Mouse (Mus musculus): ENCODE measurements at regions not wholly inside any gene's neighbourhood (a gene's known extent, or its start where the extent isn't known, plus 50 kb on each side); places are given as distances from the start of the nearest gene placed in this dataset.

DNA sequence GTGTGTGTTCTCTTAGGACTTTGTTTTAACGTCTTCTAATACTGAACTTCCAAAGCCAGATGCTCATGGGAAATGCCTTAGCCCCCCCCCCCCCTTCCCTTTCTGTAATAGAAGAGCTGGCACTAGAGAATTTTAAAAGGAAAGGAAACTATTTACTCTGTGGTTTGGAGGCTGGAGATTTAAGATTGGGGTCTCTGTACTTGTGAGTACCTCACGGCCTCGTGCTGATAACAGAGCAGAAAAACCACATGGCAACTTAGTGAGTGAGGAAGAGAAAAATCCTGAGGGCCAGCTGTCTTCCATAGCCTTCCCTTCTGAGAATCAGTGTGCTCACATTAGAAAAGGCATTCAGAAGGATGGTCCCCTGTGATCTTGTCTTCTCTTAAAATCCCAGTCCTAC is 210.6 kb downstream of the Ibtk start:
- DNase-seq (ENCODE audit: low read depth, low spot score), result no peak
- WGBS, result 73% methylated on average over 3 of the region's 3 CpGs

DNA sequence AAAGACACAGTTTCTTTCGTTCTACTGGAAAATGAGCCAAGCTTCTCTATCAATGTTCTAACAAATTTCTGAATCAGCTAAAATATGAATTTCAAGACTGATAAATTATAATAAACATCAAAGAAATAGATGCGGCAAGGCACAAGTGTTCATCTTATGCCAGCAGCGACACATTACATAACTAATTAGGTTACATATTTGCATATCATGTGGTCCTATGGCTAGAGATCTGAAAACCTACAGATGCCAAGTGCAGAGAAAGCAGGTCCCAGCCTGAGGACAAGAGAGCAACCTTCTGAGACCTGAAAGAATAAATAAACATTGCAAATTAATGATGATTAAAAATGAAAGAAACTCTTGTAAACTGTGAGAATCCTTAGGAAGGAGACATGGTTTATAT is 201.3 kb upstream of the Tent5a start:
- DNase-seq (ENCODE audit: low read depth, low spot score), result no peak
- WGBS, result 93% methylated on average over 3 of the region's 3 CpGs

DNA sequence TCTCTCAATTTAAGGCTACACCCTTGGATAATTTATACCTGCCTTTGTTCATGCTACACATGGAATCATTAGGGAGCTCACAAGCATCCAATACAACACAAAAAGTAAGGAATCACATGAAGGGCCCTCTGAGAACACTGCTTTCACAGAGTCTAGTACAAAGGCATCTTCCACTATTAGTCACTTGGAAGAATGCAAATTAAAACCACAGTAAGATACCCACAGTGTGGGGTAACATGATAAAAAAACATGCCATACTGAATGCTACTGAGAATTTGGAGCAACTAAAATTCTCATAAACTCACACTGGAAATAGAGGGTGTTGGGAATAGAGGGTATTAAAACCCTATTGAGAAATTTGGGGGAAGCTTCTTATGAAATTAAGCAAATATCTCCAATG is 197.6 kb upstream of the Tent5a start:
- no peak for DNase-seq (ENCODE audit: low read depth, low spot score)

DNA sequence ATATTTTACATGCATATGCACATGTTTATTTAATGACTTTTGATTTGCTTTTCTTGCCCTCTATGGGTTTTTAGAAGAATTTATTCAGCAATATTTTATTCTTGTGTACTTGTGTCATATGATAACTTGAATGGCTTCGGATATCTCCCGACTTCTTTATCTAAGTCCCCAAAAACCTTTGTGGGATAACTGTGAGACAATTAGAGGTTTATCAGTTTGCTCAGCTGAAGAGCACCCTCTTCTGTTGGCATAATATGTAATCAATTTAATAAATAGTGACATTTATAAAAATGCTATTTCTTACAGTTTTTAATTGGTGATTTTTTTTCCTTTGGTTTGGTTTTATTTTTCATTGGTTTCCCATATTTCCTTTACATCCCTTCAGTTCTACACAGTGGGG is 194.2 kb upstream of the Tent5a start:
- WGBS, result 75% methylated on average over 2 of the region's 2 CpGs
- DNase-seq (ENCODE audit: low read depth, low spot score), result no peak

DNA sequence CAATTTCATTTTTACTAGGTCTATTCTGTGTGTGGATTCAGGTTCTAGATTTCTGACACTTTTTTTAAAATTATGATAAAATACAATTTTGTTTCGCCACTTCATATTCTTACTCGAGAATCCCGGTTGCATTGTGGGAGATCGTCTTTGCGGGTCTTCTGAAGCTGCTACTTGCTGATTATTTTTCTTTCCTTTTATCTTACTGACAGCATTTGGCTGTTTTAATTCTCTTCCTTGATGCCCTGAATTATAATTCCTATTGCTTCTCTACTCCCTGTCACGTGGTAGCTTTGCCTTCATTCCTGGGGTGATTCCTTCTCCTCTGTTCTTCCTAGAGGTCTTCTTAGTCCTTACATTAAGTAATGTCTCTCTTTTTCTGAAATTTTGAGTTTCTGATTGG is 193.8 kb upstream of the Tent5a start:
- 91% methylated on average over 6 of the region's 6 CpGs for WGBS
- DNase-seq (ENCODE audit: low read depth, low spot score), result no peak

DNA sequence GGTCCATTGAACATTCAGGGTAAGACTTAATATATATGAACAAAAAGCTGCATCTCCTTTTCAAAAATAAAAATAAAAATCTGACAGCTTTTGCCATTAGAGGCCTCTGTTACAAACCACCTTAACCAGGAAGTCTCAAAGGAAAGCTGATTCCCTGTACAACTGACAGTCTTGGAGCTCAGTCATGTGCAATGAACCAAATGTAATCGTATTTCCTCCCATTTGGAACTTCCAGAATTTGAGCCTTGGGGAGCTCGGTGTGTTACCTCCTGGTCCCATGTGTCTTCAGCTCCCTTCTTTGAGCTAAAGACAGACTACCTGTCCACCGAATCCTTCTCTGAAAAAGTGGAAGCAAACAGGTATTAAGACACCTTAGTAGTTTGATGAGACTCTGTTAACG is 171.9 kb upstream of the Tent5a start:
- WGBS, result 90% methylated on average over 4 of the region's 4 CpGs
- no peak for DNase-seq (ENCODE audit: low read depth, low spot score)

DNA sequence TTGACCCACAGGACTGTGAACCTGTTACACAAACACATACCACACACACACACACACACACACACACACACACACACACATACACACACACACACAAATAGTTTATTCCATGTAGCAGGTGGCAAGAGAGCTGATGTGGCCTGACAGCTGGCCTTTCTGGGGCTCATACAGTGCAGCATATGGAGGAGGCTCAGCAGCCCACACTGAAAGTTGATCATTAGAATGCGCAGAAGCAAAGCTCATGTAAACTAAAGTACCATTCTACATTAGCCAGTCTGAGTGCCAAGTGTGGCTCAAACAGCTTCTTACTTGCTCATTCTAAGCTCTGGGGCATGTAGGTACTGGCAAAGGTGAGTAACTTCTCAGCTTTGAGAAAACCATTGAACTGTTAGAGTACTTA is 170.2 kb upstream of the Tent5a start:
- DNase-seq (ENCODE audit: low read depth, low spot score), result no peak
- 87% methylated on average over 1 of the region's 1 CpGs for whole genome bisulfite sequencing

DNA sequence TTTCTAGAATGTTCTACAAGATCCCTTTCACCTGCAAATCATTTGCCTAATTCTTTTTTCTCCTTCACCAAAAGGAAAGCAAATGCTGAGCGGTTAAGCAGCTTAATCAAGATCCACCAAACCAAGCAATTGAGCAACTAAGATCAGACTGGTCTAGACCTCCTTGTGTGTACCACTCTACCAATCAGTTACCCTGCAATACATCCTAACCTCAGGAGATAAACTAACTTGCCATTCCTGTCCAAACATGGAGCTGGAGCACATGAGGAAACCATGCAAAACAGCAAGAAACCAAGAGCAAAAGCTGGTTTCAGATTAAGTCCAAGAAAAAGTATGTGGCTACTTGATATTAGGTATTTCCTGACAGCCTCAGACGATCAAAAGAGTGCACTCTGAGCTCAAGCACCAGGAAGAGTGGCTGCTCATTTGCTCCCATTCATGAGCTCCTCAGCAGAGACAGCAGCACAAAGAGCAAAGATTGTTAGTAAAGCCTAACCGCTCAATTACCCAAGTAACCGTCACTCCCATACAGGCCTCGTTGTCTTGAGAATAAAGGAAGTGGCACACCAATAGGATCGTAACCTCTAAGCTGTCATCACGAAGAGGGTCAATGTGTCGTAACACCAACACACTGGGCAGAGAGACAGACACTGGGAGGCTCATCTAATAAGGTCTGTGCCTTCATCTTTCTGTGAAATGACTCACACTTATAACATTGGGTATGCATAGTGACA is 169.5 kb upstream of the Tent5a start:
- 38% methylated on average over 8 of the region's 8 CpGs for WGBS
- DNase-seq (ENCODE audit: low read depth, low spot score), result no peak

DNA sequence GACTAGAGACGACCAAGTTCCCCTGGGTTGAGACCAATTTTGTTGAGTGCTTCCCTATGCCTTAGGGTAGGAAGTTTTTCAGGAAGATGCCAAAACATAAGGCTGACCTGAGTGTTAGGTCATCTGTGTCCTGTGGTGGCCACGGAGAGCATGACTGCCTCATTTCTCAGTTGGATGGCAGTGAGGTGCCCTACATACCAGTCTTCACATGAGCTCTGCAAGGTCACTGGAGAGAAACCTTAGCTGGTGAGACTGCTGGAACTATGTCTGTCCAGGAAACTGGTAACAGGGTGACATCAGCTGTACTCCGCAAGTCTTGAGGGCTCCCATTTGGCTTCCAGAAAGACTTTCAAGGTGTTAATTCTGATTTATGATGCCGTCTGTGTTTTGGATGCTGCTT is 167.9 kb upstream of the Tent5a start:
- no peak for DNase-seq (ENCODE audit: low read depth, low spot score)
- WGBS, result 88% methylated on average over 4 of the region's 4 CpGs

DNA sequence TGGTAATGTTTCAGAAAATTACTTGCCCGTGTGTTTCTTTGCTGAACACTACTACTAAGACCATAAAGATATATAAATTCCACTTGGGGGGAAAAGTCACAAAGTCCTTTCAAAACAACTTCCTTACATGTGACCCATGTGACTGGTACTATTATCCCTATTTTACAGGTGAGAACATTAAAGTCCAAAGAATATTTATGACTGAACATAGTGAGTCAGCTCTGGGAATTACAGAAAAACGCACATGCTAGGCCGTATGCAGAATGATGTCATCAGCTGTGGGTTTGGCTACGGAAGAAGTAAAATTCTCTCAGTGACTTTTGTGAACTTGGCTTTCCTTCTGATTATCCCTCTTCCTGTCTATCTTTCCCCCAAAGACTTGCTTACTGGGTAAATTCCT is 166.6 kb upstream of the Tent5a start:
- WGBS, result 24% methylated on average over 4 of the region's 4 CpGs
- no peak for DNase-seq (ENCODE audit: low read depth, low spot score)

DNA sequence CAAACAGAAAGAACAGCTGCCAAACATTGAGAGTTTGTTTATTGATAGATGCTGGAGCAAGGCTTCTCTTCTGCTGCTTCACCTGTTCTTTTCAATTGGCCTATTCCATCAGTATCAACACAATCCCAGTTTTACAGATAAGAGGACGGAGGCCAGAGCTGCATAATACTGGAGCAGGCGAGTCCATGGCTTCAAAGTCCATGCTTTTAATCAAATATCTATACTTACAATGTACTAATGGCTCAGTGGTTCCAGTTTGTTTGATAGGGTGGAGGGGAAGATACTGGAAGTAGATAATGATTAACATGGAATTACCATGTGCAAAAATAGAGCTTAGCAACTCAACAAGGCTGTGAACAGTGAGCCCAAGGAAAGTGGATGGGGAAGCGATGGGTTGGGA is 163.2 kb upstream of the Tent5a start:
- WGBS, result 39% methylated on average over 3 of the region's 3 CpGs
- no peak for DNase-seq (ENCODE audit: low read depth, low spot score)

DNA sequence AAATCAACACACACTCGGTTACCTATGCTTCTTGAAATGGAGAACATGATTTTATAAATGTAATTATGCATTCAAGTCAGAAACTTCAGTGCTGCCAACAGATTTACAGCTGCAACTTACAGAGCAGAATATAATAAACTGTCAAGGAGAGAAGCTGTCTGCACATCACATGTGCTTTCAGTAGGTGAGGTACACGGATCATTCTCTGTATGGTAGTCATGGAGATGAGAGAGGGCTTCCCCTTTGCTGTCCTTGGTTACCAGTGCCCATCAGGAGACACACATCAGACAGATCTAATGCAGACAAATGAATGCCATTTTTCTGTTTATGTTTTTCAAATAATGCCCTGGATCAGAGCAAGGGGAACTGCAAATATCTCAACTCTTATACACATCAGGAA is 160.8 kb upstream of the Tent5a start:
- 52% methylated on average over 2 of the region's 2 CpGs for WGBS
- DNase-seq (ENCODE audit: low read depth, low spot score), result no peak

DNA sequence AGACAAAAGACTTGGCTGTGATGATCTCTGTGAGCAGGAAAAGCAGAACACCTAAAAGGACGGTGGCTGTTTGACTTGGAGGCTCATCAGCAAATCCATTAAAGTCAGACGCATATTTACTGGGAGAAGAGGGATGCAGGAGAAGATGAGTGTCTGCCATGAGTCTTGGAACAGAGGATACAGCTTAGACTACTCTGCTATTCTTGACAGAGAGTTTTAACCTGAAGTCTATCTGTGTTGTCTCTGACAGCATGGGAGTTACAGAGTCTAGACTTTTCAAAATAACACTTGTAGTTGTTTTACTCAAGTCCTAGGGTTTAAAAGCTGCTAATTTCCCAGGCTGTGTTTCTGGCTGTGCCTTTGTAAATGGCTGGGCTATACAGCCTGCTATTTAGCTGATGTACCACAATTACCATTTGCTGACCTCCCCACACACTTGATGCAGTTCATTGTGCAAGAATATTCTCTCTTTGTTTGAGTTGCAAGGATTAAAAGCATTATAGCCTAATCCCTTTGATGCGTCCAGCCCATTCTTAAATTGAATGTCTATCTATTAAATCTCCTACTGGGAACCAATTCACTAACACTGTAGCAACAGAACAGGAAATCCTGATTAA is 160.0 kb upstream of the Tent5a start:
- WGBS, result 61% methylated on average over 3 of the region's 3 CpGs
- no peak for DNase-seq (ENCODE audit: low read depth, low spot score)

DNA sequence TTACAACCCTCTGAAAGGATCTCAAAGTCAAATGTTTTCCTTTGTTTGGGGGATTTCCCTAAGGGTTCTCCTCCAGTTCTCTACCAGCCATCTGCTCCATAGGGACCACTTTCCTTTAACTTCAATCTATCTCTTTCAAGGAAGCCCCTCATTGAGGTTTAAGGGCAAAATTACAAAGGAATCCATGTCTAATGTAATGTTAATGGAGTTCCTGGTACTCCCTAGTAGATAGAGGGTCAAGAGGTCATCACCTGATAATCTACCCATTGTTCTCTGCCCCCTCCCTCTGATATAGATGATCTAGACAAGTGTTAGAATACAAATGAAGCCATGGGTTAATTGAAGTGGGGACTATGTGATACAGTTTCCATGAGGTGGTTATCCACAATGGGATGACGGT is 158.6 kb upstream of the Tent5a start:
- no peak for DNase-seq (ENCODE audit: low read depth, low spot score)
- WGBS, result 95% methylated on average over 1 of the region's 1 CpGs

DNA sequence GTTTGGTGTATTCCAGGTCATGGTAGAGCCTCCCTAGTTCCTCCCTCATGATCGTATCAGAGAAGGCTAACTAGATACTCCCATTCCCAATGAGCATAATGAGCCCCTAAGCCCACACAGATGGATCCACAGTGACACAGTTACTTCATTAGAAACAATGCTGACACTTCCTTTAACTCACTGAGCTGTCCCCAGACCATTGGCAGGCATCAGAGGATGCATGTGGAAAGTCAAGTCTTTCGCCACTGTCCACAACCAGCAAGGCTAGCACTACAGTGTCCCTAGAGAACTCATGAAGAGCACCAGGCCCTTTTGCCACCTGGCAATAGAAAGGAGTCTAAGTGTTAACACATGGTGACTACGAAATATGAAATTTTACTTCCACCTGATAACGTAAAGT is 156.1 kb upstream of the Tent5a start:
- DNase-seq (ENCODE audit: low read depth, low spot score), result no peak
- 93% methylated on average over 4 of the region's 4 CpGs for WGBS

DNA sequence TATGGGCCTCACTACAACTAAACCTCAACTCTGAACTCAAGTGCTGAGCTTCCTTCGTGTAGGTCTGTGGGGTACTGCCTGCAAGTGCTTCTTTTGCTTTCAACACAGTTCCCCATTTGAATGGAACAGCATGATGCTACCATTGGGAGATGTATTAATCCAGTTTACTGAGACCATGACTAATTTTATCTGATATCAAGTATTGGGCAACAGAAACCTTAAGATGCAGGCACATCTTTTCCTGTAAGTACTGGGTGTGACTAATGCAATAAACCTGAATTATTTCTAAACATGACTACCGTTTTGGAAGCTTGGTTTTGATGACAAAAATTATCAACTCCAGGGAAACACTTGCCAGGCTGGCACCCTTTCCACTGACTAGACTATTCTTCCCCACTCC is 153.4 kb upstream of the Tent5a start:
- WGBS, result 53% methylated on average over 2 of the region's 2 CpGs
- DNase-seq (ENCODE audit: low read depth, low spot score), result no peak

DNA sequence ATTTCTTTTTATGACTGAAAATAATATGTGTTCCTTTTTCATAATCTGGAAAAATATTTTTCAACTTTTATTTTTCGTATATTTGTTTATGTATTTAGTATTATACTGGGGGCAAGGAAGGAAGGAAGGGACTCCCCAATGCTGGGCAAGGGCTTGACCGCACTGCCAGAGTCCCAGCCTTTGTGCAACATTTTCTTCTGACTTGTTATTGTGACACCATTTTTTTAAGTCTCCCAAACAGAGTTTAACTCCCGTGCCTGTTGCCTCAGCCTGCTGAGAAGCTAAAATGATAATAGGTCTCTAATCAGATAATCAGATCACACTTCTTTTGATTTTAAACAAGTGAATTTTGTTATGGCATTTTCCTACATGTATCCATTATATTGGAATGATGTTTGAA is 148.1 kb upstream of the Tent5a start:
- no peak for DNase-seq (ENCODE audit: low read depth, low spot score)
- WGBS, result 83% methylated on average over 3 of the region's 3 CpGs

DNA sequence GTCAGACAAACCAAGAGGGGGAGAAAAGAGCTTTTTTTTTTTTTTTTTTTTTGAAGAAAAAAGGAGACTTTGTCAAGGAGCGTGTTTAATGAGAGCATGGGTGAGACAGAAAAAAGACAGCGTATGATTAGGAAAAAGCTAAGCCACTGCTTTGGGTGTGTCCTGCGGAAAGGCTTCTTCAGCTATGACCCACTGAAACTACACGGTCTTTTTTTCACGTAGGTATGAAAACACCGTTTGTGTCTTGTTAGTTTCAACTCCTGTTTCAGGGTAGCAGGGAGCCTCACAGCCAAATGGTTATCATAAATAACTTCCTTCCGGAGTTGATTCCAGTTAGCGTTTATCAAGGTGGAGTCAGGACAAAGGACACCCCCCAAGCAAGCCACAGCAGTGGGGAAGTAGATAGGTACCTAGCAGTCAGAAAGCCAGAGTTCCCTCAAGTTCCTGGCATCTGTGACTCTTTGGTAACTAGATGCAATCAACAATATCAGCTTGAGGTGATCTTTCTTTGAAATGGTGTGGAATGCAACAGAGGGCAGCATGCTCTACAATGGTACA is 143.2 kb upstream of the Tent5a start:
- 55% methylated on average over 8 of the region's 8 CpGs for WGBS
- DNase-seq (ENCODE audit: low read depth, low spot score), result no peak

DNA sequence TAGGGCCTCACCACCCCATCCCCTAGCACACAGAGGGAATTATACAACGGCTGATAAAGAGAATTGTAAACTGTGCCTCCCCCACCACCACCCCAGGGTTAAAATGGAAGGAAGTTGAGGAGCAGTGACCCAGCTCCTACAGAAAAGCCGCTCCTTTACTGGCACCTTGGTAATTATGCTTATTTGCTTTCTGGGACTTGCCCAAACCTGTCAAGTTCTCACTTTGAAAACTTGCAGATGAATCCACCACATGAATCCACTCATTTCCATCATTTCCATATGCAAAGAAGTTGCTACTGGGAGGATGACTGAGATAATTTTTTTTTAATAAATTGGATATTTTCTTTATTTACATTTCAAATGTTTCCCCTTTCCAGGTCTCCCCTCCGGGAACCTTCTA is 142.1 kb upstream of the Tent5a start:
- WGBS, result 44% methylated on average over 3 of the region's 3 CpGs
- no peak for DNase-seq (ENCODE audit: low read depth, low spot score)

DNA sequence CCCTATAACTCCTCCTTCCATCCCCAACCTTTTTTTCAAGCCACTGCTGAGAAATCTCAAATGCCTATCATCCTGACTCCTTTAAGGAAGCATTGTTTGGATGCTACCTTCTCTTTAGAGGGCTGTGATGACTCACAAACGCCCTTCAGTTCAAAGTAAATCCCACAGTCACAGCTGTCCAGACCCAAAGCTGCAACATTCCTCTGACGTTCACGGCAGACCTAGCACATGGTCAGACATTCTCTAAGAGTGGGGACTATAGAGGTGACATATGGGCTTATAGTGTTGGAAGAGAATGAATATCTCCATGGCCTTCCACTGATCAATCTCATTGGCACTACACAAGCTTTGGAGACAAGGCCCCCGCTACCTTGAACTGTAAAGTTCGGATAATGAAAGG is 139.5 kb upstream of the Tent5a start:
- no peak for DNase-seq (ENCODE audit: low read depth, low spot score)
- WGBS, result 79% methylated on average over 5 of the region's 5 CpGs

DNA sequence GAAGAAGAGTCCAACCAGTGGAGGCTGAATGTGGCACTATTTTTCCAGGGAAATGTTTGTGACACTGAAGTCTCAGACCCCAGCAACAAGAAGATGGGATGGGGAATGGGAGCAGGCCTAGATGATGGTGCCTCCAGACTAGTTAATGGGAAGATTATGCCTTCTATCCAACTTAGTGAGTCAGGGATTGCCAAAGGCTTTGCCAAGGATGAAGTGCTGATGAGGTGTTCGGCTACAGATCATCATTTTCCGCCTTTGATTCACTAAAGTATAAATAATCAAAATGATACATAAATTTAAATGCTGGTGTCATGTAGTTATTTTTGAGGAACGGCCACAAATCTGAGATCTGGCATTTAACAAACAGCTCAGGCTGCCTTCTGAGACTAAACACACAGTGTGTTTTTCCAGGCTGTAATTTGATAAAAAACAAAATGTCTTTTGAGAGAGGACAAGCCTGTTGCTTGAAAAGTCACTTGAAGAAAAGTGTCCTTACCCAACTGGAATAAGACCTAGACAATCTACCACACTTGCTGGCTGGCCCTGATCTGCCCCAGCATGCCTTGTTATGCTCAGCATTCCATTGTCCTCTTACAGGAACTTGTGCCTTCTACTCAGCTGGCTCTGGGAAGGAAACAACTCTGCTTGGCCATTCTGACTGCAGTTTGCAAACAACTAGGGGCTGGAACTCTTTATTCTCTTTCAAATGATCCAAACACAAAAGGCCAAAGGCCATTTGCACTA is 132.1 kb upstream of the Tent5a start:
- DNase-seq (ENCODE audit: low read depth, low spot score), result no peak
- WGBS, result 85% methylated on average over 3 of the region's 3 CpGs

Data from large intestine, adult 2 months (tissue).